Mouse (Mus musculus): ENCODE data around the gene Coq9.

GRCm38 (mm10) chr8:94880742-94881141 is 42.6 kb downstream of the Coq9 start:
- TF ChIP-seq CTCF (IDR thresholded peaks at IDR 0.05; ENCODE audit: control insufficient read depth, insufficient read depth, insufficient read length) (no peak), MAX (IDR thresholded peaks at IDR 0.05) (no peak), USF1 (IDR thresholded peaks at IDR 0.05; ENCODE audit: low read depth) (no peak)

Measured in C2C12 (cell line).